Mouse (Mus musculus) embryonic facial prominence, embryonic 14.5 days (tissue): ENCODE data around the gene Ctu2. TPM values are rescaled to one million over a fixed set of nuclear protein-coding genes. Genes with fewer than 3 reads are reported as not detected.

Experiments used
- ATAC-seq: fragments of 200-750 bp; cut with Nextera tagmentation; 2 replicates; pipeline ENCODE4 v1.8.0; 2017; ENCODE audit warnings: low read depth, moderate number of reproducible peaks, moderate TSS enrichment
- DNase-seq: peaks from one replicate; pipeline ENCODE4 v3.0.0-alpha.2; 2015; ENCODE audit warnings: low spot score
- H3K27ac ChIP-seq: fragments of 300-500 bp; sonication (generic); replicated peaks from 2 replicates; pipeline ENCODE4 v1.5.1; 2014; ENCODE audit warnings: low read depth, mild to moderate bottlenecking, low read length, moderate library complexity
- H3K27me3 ChIP-seq: fragments of 300-500 bp; sonication (generic); replicated peaks from 2 replicates; pipeline ENCODE4 v1.6.1; 2014; ENCODE audit warnings: low read length; ENCODE audit not compliant: control insufficient read depth, insufficient read depth
- H3K36me3 ChIP-seq: fragments of 300-500 bp; sonication (generic); 2 replicates; pipeline ENCODE4 v1.6.1; 2014; ENCODE audit warnings: low read length, mixed read lengths; ENCODE audit not compliant: control insufficient read depth, insufficient read depth
- H3K4me1 ChIP-seq: fragments of 300-500 bp; sonication (generic); 2 replicates; pipeline ENCODE4 v1.6.1; 2014; ENCODE audit warnings: antibody characterized with exemption, low read length; ENCODE audit not compliant: control insufficient read depth, insufficient read depth
- H3K4me2 ChIP-seq: fragments of 300-500 bp; sonication (generic); 2 replicates; pipeline ENCODE4 v1.6.1; 2014; ENCODE audit warnings: low read depth, mild to moderate bottlenecking, low read length, moderate library complexity, mixed read lengths
- H3K4me3 ChIP-seq: fragments of 300-500 bp; sonication (generic); 2 replicates; pipeline ENCODE4 v1.5.1; 2014; ENCODE audit warnings: low read depth, mild to moderate bottlenecking, low read length
- H3K9ac ChIP-seq: fragments of 300-500 bp; sonication (generic); 2 replicates; pipeline ENCODE4 v1.6.1; 2014; ENCODE audit warnings: low read depth, mild to moderate bottlenecking, low read length, moderate library complexity, mixed read lengths
- H3K9me3 ChIP-seq: fragments of 300-500 bp; sonication (generic); 2 replicates; pipeline ENCODE4 v1.6.1; 2016; ENCODE audit warnings: low read length; ENCODE audit not compliant: control insufficient read depth
- WGBS: fragments of 180-500 bp; shearing (Covaris S2); extraction: QIAGEN DNeasy Blood & Tissue Kit; methylation state at CpG from one replicate; pipeline ENCODE4 v1.1.7; 2014; 5-methylcytosine and 5-hydroxymethylcytosine counted together
- polyA plus RNA-seq: library from polyadenylated mRNA; unstranded; fragments of >200 nt; fragmentation: Nextera tagmentation; extraction: Ambion mirVana; gene quantifications from 2 replicates; pipeline ENCODE4 v1.2.1, GENCODE M21; 2014

Gene Ctu2
- 49.0 and 49.2 TPM in 2 replicates for polyA plus RNA-seq

- DNase-seq = peak; percentile 91
- Histone ChIP-seq H3K4me1 (peaks cover 11% of the 10 kb centered on the region), H3K9ac (peak within 1 kb of the TSS; percentile 94), H3K9me3 (no peaks in the 10 kb centered on the region), H3K36me3 (peaks cover 40% of the 10 kb centered on the region), H3K27me3 (no peaks in the 10 kb centered on the region), H3K4me3 (peak within 1 kb of the TSS; percentile 99), H3K27ac (peak within 1 kb of the TSS; percentile 81), H3K4me2 (peak within 1 kb of the TSS; percentile 80)
- WGBS = 2% methylated on average over 30 of the region's 103 CpGs
- ATAC-seq = peak; percentile 94
Observed at GRCm38 (mm10) chr8:122475580-122476320, at the start of gene Ctu2, which contains the start of gene Rnf166. Gene Ctu2 (plus strand): TSS chr8:122476143. Gene Rnf166 (minus strand): TSS chr8:122476064.

- H3K27ac ChIP-seq = no peak overlapping the region
- WGBS = 83% methylated on average over 9 of the region's 9 CpGs
Observed at GRCm38 (mm10) chr8:122426145-122426544, 49.8 kb upstream of the Ctu2 start.

GRCm38 (mm10) chr8:122427607-122428006 is 48.3 kb upstream of the Ctu2 start:
- H3K27me3 ChIP-seq = no peaks in the 10 kb centered on the region
- H3K27ac ChIP-seq = no peak overlapping the region
- H3K9me3 ChIP-seq = no peaks in the 10 kb centered on the region
- DNase-seq (no peak), ATAC-seq (no peak)
- no peak overlapping the region for H3K4me2 ChIP-seq
- H3K4me1 ChIP-seq = peaks cover 7% of the 10 kb centered on the region
- no peak overlapping the region for H3K4me3 ChIP-seq
- H3K9ac ChIP-seq = no peak overlapping the region
- 0 out of 2 replicates have a peak, but pooled peaks cover 5% of the 10 kb centered on the region for H3K36me3 ChIP-seq
- WGBS = 86% methylated on average over 7 of the region's 7 CpGs

More at GRCm38 (mm10) chr8:122426145-122426544, 49.8 kb upstream of the Ctu2 start:
- no peaks in the 10 kb centered on the region for H3K9me3 ChIP-seq
- no peak overlapping the region for H3K4me2 ChIP-seq
- 0 out of 2 replicates have a peak, but pooled peaks cover 5% of the 10 kb centered on the region for H3K36me3 ChIP-seq
- H3K4me1 ChIP-seq = no peaks in the 10 kb centered on the region
- no peaks in the 10 kb centered on the region for H3K27me3 ChIP-seq
- H3K4me3 ChIP-seq = no peak overlapping the region
- ATAC-seq (no peak), DNase-seq (no peak)
- H3K9ac ChIP-seq = no peak overlapping the region

DNA sequence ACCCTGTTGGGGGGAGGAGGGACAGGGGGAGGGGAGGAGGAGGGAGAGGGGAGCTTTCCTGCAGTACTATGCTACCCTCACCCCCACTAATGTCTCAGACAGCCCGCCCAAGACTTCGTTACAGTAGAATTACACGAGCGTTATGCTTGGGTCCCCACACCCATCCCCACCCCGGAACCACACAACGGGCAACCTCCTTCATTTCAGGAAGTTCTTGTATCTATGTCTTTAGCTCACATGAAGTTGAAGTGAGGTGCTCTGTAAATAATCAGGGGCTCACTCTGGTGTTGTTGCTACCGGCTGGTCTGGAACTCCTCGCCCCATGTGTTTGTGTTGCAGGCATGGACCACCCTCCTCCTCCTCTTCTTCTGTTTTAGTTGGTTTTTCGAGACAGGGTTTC is 47.8 kb upstream of the Ctu2 start:
- no peak overlapping the region for H3K4me3 ChIP-seq
- no peaks in the 10 kb centered on the region for H3K27me3 ChIP-seq
- H3K9ac ChIP-seq = no peak overlapping the region
- H3K4me2 ChIP-seq = no peak overlapping the region
- WGBS = 89% methylated on average over 9 of the region's 9 CpGs
- peaks cover 7% of the 10 kb centered on the region for H3K4me1 ChIP-seq
- no peaks in the 10 kb centered on the region for H3K9me3 ChIP-seq
- 0 out of 2 replicates have a peak, but pooled peaks cover 5% of the 10 kb centered on the region for H3K36me3 ChIP-seq
- no peak for DNase-seq
- ATAC-seq = no peak
- no peak overlapping the region for H3K27ac ChIP-seq

DNA sequence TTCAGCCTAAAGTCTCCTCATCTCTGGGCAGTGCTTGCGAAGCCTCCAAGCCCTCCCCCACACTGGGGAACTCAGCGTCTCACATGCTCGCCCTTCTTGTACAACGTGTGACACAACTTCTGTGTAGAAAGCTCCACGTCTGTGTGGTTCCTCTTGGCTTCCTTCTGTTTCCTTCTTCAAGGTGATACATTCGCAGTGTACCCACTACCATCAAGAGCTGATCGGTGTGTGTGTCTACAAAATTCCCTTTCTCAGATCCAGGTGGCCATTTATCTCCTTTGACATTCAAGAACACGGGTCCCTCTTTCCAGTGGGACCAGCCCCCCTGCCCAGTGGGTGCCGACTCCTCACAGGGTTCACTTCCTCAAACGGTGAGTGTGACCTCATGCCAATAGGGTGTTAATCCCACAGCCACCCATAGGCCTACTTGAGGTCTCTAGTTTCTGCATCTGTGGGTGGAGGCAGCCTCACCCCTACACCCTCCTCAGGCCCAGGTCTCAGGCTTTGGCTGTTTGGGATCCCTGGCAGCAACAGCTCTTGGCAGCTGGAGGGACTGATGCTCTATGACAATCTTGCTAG is 45.8 kb upstream of the Ctu2 start:
- Histone ChIP-seq H3K27ac (no peak overlapping the region), H3K27me3 (no peaks in the 10 kb centered on the region), H3K4me1 (peaks cover 7% of the 10 kb centered on the region), H3K9me3 (no peaks in the 10 kb centered on the region), H3K36me3 (peaks cover 17% of the 10 kb centered on the region), H3K9ac (no peak overlapping the region), H3K4me3 (no peak overlapping the region), H3K4me2 (no peak overlapping the region)
- ATAC-seq (no peak), DNase-seq (no peak)
- 84% methylated on average over 10 of the region's 10 CpGs for WGBS

DNA sequence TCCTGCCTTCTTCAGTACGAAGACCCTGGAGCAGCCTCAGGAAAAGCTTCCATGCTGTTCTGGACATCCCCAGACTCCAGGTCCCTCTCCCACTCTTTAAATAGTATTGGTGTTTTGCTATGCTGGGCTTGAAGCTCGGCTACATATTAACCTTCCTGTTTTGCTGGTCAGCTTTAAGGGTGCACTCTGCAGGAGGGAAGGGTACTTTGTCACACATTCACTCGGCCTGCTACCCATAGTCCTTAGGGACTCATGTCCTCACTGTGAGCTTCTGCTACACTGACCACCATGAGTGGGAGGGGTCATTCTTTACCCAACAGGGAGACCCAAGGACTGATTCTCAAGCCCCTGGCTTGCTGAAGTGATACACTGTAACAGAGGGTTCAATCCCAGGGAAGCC is 45.3 kb upstream of the Ctu2 start:
- Histone ChIP-seq H3K9me3 (no peaks in the 10 kb centered on the region), H3K4me2 (no peak overlapping the region), H3K27ac (no peak overlapping the region), H3K27me3 (no peaks in the 10 kb centered on the region), H3K9ac (no peak overlapping the region), H3K36me3 (peaks cover 18% of the 10 kb centered on the region), H3K4me1 (peaks cover 7% of the 10 kb centered on the region), H3K4me3 (no peak overlapping the region)
- DNase-seq (no peak), ATAC-seq (no peak)
- WGBS = 83% methylated on average over 3 of the region's 3 CpGs

- no peak for DNase-seq
- Histone ChIP-seq H3K9me3 (no peaks in the 10 kb centered on the region), H3K9ac (peak overlapping the region; percentile 75), H3K36me3 (peaks cover 29% of the 10 kb centered on the region), H3K4me2 (peak overlapping the region; percentile 77), H3K27me3 (no peaks in the 10 kb centered on the region), H3K4me3 (peak overlapping the region; percentile 51), H3K4me1 (peaks cover 7% of the 10 kb centered on the region), H3K27ac (peak overlapping the region; percentile 53; the same call in 1 of the 2 replicates)
- ATAC-seq = no peak; the same call in 1 of the 2 replicates
- 50% methylated on average over 14 of the region's 18 CpGs for WGBS
Observed at GRCm38 (mm10) chr8:122431694-122432442, 44.1 kb upstream of the Ctu2 start.

- Histone ChIP-seq H3K9me3 (no peaks in the 10 kb centered on the region), H3K9ac (peak within 1 kb of the TSS; percentile 75), H3K4me1 (peaks cover 7% of the 10 kb centered on the region), H3K27me3 (no peaks in the 10 kb centered on the region), H3K4me3 (peak within 1 kb of the TSS; percentile 51), H3K36me3 (peaks cover 34% of the 10 kb centered on the region), H3K4me2 (peak within 1 kb of the TSS; percentile 77), H3K27ac (peak within 1 kb of the TSS; percentile 53; the same call in 1 of the 2 replicates)
- peak; percentile 74 for DNase-seq
- WGBS = 7% methylated on average over 30 of the region's 45 CpGs
- ATAC-seq = peak; percentile 86
Observed at GRCm38 (mm10) chr8:122432443-122433268, 43.3 kb upstream of the Ctu2 start, which contains the start of gene Cyba. Gene Cyba (minus strand): TSS chr8:122432930.
